Mouse (Mus musculus) 3T3-L1 (cell line): ENCODE results near the gene Kmt2e.
"Not testable (repeated sequence)": the region's sequence is repeated elsewhere in the genome, so short reads cannot be mapped to it uniquely, and the experiment has no call there.

ENCODE experiments used
- DNase-seq: peaks from one replicate; pipeline ENCODE4 v3.0.0-alpha.2; 2015; ENCODE audit warnings: low read depth, low spot score

Kmt2e gene

DNA sequence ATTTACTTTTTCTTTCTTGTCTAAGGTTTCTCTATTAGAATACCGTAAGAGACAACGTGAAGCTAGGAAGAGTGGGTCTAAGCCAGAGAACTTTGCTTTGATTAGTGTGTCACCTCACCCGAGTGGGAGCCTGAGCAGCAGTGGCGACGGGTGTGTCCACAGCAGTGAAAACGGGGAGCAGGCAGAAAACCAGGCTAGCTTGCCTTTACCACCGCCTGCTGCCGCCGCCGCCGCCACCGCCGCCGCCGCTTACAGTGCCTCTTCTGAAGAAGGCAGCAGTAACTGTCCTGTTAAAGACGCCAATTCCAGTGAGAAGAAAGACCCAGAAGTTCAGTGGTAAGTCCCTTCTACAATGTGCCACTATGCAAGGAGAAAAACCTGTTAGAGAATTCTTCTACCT is 65.0 kb downstream of the Kmt2e start:
- no peak for DNase-seq

DNA sequence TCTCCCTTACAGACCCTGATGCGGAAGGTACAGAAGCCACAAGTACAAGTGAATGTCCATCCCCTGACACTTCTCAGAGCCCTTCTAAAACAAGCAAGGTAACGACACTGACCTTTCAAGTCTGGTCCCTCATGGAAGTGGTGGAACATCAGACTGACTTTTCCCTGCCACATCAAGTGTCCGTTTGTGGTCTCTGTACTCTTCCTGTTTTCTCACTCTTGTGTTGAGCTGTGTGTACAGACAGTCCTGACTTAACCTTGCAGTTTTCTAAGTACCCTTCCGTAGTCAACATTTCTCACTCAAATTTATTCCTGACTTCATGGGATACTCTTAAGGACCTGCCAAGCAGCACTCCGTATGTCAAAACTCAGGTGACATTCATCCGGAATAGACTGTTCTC is 66.5 kb downstream of the Kmt2e start:
- DNase-seq, result no peak

DNA sequence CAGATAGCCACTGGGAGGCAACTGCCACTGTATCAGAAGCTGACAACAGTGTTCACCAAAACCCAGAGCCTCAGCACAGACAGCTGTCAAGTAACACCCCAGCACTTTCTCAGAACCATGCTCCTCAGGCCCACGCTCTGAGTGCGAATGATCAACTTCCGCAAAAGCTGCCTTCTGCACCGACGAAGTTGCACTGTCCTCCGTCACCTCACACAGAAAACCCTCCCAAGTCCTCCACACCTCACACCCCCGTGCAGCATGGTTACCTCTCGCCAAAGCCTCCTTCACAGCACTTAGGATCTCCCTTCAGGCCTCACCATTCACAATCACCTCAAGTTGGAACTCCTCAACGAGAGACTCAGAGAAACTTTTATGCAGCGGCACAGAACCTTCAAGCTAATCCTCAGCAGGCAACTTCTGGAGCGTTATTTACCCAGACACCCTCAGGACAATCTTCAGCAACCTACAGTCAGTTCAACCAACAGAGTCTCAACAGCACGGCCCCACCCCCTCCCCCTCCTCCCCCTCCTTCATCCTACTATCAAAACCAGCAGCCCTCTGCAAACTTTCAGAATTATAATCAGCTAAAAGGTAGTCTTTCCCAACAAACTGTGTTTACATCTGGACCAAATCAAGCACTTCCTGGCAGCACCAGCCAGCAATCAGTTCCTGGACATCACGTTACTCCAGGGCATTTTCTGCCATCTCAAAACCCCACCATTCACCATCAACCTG is 67.5 kb downstream of the Kmt2e start:
- DNase-seq, result peak; percentile 41

DNA sequence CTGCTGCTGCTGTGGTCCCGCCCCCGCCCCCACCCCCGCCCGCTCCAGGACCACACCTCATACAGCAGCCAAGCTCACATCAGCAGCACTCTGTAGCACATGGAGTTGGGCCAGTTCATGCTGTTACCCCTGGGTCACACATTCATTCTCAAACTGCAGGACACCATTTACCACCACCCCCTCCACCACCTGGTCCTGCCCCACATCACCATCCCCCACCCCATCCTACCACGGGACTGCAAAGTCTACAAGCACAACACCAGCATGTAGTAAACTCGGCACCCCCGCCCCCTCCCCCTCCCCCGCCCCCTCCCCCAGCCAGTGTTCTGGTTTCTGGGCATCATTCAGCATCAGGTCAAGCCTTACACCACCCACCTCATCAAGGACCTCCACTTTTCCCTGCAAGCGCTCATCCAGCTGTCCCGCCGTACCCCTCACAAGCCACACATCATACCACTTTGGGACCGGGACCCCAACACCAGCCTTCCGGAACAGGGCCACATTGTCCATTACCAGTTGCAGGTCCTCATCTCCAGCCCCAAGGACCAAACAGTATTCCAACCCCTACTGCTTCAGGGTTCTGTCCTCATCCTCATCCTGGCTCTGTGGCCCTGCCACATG is 68.2 kb downstream of the Kmt2e start:
- DNase-seq, result no peak

DNA sequence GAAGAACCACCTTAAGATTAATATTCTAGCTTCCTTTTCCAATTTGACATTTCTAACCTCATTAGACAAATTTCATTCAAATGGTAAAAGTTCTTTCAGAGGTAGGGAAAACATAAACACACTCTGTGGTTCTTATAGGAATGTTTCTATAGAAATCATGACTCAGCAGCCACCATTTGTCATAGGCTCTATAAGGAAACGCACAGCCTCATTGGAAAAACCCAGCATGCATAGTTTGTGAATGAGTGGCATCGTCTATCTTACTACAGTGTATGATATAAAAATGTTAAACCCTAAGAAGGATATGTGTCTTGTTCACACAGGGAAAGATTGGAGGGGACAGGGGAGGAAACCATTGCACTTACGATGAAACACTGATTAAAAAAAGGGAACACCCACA is 71.3 kb downstream of the Kmt2e start:
- DNase-seq, result peak; percentile 59

DNA sequence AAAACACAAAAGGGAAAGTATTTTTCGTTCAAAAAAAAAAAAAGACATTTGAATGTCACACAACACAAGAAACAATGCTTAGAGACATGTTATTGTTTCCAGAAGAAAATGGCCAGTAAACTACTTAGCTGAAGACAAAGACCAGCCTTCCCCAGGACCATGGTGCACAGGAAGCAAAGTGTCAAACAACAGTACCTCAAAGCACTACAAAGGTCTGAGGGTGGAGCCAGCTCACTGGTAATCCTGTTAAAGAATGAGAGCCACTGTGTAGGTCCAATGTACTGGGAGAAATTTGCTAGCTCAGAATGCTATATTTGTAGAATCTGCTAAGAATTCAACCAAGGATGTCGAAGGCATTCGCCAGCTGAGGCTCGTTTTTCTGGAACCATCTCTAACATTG is 73.0 kb downstream of the Kmt2e start:
- no peak for DNase-seq

DNA sequence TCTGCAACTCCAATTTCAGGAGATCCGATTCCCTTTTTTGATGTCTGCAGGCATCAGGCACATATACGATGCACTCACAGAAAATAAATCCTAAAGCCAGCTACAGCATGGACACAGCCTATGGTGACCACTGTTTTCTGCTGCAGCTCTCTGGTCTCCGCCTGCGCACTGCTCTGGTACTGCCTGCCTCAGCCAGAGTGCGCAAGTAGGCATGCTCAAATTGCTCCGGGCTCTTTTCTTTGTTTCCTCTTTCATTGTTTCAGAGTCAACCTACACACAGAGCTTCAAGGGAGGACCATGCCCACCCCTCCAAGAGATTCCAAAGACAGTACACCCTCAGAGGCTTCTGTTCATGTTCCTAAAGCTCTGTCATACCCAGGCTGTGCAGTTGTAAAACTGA is 74.4 kb downstream of the Kmt2e start:
- no peak for DNase-seq

DNA sequence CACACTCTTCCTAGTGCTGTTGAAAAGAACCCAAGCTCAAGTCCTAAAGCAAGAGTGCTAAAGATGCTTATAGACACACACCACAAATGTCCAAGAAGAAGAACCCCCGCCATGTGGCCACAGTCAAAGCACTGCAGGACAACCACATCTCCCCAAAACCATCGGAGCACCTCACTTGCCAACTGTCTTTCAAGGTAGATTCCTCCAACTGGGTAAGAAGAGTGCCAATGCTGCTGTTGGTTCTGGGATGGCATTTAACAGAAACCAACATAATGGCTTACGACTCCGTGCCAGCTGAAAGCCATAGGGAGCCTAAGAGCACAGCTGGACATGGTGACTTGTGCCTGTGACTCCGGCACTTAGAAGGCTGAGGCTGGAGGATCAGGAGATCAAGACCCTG is 77.2 kb downstream of the Kmt2e start:
- no peak for DNase-seq

DNA sequence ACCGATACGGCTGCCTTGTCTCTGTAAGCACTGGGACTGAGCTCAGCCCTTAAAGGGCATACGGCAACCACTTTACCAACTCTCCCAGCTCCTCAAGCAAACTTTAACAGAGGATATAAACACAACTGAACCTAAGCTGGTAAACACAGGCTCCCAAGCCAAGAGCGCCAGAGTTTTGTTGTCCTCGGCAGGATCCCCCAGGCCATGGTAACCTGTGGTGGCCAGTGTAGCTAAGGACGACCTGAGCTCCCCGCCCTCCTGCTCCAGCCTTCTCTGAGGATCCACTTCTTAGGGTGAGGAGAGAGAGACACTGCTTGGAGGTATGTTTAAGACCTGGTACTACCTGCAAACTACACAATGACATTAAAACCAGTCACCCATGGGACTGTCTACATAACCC is 78.3 kb downstream of the Kmt2e start:
- DNase-seq, result no peak

DNA sequence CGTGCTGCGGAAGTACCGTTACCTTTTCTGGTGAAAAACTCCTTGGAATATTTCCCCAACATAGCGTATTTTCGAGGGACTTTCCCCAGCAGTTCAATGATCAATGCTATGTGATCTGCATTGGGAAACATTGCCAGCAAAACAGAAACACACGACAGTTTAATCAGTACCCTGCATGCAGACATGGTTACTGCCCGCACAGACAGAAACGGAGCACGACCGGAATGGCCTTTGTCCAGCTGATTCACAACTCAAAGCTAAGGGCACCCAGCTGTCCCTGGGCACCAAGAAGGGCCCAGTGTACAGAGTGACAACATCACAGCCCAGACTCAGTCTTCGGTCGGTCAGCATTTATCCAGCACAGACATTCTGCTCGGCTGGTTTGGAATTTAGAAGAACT is 79.2 kb downstream of the Kmt2e start:
- DNase-seq, result no peak

DNA sequence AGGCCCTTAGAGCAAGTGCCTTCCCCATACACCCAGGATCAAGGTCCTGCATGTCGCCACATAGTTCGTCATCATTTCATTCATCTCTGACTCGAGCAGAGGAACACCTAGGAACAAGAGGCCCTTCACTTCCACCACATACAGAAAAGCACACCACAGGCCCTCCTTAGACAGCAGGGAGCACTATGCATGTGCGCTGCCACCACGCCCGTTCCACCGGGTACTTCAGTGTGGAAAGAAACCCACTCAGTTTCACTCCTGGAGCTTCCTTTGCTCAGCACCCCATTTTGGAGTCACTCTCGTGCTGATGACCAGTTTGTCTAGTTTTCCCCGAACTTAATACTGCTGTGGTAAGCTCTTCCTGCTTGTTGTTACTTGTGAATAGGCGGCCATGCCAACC is 80.8 kb downstream of the Kmt2e start:
- DNase-seq, result no peak

DNA sequence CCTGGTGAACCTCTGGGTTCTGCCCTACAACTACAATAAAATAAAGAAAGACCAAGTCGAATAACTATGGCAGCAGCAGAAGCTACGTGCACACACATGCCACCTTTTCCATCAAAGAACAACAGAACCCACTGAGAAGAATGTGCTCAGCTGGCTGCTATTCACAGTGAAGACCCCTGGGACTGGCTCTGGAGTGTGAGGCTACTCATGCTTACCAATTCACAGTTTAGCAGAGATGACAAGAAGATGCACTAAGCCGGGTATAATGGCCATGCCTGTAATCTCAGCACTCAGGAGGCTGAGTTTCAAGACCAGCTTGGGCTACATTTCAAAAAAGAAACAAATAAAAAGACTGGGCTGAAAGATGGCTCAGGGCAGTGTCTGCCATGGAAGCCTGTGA is 82.7 kb downstream of the Kmt2e start:
- DNase-seq, result no peak

DNA sequence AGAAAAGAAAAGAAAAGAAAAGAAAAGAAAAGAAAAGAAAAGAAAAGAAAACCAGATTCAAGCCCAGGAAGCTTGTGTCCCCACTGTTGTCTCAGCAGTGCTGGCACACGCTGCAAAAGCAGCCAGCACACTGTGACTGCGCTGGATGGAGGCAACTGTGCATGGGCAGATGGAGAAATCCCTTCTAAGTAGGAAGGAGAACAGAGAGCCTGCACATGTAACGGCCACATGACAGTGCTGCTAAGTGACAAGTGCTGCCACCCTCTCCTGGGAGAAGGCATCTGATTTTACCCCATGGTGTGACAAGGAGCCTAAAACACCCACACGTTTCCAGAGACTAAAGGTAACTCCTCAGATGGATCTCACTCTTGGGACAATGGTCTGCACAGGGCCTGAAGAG is 83.6 kb downstream of the Kmt2e start:
- no peak for DNase-seq

DNA sequence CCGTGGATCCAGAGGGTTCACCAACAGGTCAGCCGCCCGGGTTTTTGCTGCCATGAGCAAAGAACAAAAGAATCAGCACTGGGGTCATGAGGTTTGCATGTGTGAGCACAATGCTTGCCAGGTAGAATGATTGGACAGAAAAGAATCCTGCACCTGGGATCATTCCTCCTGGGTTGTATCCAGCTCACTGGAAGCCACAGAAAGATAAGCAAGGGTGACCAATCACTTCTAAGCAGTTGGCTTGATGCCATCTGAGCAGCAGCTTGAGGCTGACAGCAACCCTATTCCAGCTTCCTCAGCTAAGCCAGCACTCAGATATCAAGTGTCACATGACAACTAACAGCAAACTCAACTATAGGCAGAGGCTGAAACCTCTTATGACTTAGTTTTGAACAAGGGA is 84.4 kb downstream of the Kmt2e start:
- DNase-seq, result peak; percentile 81

DNA sequence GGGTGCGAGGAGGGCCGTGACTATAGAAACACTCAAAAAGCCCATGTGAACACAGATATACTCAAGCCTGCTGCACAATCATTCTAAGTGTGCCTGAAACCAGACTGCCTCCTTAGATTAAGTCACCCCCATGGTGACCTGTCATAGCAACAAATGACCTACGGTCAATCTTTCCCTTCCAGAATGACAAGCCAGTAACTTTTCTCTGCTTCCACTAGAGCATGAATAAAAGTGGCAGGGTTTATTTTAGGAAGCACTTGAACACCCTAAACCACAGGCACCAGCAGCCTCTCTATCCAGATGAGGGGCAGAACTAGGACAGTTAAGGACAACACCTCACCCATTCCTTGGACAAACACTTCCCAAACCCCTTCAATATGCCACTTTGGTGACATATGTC is 85.4 kb downstream of the Kmt2e start:
- no peak for DNase-seq

DNA sequence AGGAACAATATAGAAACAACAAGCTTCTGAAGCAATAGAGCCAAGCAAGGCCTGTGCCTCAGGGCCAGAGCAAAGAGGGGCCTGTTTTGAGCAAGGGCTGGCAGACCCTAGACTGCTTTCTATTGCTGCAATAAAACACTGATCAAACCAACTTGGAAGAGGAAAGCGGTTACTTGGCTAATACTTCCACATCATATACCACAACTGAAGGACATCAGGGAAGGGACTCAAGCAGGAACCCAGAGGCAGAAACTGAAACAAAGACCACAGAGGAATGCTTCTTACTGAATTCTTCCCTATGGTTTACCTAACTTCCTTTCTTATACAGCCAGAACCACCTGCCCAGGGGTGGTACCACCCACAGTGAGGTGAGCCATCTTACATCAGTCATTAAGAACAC is 87.4 kb downstream of the Kmt2e start:
- DNase-seq, result no peak

DNA sequence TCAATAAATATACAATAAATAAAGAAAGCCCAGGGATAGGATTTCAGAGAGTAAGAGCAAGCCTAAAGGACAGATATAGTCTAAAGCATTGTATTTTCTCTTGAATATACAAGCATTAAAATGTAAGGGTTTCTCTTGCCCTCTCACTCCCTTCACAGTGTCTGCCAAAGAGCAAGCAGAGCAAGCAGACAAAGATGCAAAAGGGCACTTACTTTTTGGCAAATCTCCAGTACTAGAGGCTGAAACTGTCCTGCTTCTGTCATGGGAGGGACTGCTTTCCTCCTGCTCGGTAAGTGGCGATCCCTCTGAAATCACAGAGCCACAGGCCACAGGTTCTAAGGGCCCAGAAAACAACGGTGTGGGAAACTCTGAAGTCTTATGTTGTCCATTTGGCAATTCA is 89.7 kb downstream of the Kmt2e start:
- no peak for DNase-seq

DNA sequence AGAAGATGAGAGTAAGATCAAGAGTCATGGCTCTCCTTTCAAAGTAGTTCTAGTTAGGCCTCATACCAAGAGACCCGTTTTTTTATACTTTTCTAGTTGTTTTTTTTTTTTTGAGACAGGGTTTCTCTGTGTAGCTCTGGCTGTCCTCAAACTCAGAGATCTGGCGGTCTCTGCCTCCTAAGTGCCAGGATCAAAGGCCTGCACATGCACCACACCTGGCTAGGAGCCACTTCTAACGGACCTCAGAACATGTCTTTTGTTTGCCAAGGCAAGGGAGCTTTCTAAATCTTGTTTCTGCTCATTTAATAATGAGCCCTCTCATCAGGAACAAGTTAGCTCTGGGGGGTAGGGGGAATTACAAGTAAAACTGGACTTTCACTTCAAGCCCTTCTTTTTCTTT is 90.4 kb downstream of the Kmt2e start:
- DNase-seq, result no peak

DNA sequence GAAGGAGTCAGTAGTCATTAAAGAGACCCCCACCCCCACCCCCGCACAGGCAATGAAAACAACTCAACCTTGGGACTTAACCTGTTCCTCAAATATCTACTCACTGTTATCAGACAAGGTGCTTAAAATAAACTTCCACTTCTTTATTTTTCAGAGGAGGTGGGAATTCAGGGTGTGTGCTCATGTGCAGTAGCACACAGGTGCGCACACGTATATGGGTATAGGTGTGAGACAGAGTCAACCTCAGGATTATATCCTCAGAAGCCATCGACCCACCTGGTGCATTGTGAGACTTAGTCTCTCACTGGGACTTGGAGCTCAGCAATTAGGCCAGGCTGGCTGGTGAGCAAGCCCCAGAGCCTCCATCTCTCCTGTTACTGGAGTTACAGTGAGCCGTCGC is 96.9 kb downstream of the Kmt2e start:
- DNase-seq, result no peak

DNA sequence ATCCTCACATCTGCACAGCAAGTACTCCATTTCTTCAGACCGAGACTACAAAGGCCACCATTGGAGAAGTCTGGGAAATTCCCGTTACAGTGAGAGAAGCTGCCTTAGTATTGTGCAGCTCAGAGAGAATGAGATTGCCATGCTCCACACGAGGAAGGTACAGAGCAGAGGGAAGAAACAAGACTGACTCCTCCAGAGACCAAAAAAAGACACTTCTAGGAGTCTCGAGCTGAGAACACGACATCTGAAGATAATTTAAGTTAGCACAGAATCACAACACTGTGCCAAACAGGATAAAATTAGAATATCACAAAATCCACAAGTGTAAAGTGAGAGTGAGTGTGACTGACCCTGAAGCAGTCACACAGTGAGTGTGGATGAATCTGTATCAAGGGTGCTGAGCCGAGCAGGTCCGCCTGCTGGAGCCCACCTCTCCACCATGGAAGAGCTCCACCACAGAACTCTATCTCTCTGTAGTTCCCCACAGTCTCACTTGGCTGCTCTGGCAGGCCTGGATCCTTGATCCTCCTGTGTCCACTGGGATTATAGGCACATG is 97.4 kb downstream of the Kmt2e start:
- no peak for DNase-seq

DNA sequence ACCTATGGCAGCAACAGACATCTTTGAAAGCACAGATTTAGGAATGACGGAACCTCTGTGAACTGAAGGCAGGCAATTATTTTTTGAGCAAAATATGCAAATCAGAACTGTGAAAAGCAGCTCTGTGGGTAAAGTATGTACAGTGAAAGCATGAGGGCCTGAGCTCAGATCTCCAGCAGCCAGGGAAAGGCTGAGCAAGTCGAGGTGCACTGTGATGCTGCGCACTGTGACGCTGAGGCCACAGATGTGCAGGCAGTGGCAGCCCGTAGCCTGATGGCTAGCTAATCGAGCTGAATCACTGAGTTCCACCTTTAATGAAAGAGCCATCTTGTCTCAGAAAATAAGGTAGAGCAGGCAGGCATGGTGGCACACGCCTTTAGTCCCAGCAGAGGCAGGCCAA is 101.5 kb downstream of the Kmt2e start:
- DNase-seq, result no peak

DNA sequence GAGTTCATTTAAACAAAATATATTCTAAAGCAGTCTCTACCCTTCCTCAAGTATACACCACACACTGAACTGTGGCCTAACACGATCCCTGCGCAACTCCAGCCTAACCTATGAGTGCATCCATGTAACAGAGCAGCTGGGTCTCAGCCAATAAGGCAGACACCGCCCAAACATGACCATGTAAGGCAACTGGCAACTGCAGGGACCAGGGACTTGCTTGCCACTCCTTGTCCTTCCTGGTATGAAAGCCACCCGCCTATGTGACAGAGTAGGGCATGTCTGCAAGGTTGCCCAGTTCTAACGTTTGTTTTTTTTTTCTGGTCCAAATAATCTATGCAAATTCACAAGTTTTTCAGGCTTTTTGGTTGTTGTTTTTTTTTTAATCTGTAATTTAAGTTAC is 117.4 kb downstream of the Kmt2e start:
- no peak for DNase-seq

DNA sequence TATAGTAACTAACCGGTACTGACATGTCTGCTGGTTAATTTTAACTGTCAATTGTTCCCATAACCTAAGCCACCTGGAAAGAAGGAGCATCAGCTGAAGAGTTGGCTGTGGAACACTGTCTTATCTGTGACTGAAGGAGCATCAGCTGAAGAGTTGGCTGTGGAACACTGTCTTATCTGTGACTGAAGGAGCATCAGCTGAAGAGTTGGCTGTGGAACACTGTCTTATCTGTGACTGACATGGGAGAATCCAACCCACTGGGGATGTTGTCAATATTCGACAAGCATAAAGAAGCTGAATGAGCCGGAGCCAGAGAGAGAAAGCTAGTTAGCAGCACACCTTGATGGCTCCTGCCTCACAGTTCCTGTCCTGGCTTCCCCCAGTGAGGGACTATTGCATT is 119.1 kb downstream of the Kmt2e start:
- not testable (repeated sequence) for DNase-seq
